8 mouse cellular contexts compared by ENCODE assay signal in the genomic region with DNA sequence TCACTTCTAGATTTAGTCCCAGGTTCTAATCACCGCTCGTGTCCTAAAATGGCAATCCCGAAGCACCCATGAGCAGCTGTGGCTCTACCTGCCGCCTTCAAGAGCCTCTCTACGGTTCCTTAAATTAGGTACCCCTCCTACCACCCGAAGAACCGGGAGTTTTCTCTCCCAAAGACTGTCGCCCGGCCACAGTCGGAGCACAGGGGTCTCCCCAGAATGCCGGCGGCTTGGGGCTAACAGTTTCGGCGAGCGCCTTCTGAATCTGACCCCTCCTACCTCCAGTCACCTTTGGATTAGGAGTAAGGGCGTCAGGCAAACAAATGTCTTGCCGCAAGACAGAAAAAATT. TPM values are rescaled to one million over a fixed set of nuclear protein-coding genes. Genes with fewer than 3 reads are reported as not detected.
DNase-seq lines count a peak whose midpoint lies in the region; ATAC-seq and TF ChIP-seq lines count a peak whose summit lies in the region.

No protein-coding gene starts in this region.

- no peaks in the 10 kb centered on the region for H3K27me3 ChIP-seq in heart, adult 2 months (ENCODE audit: control insufficient read depth, insufficient read depth, low read length)
- H3K27me3 ChIP-seq in forebrain, embryonic 13.5 days: no peaks in the 10 kb centered on the region
- H3K27me3 ChIP-seq in liver, embryonic 15.5 days: no peaks in the 10 kb centered on the region

- H3K9ac ChIP-seq in heart, adult 2 months (ENCODE audit: low read depth, low read length): peak overlapping the region; percentile 70
- peak overlapping the region; percentile 60 for H3K9ac ChIP-seq in forebrain, embryonic 13.5 days
- H3K9ac ChIP-seq in liver, embryonic 15.5 days: peak overlapping the region; percentile 94

- 1% methylated on average over 17 of the region's 17 CpGs for WGBS in heart, adult 2 months
- 4% methylated on average over 17 of the region's 17 CpGs for WGBS in forebrain, embryonic 13.5 days
- 3% methylated on average over 17 of the region's 17 CpGs for WGBS in liver, embryonic 15.5 days (ENCODE audit: insufficient replicate concordance)

- intact Hi-C loops in heart, adult 2 months (cut with DNase I): loop anchor here (1.0 to 2.0 kb wide), 2 partner anchors 23 to 69 kb away; partner anchors contain the start of genes Aasdh, Paics and Ppat

- H3K9me3 ChIP-seq in forebrain, embryonic 13.5 days (replicated peaks): no peaks in the 10 kb centered on the region
- no peaks in the 10 kb centered on the region for H3K9me3 ChIP-seq in liver, embryonic 15.5 days (replicated peaks)

- H3K27ac ChIP-seq in heart, adult 2 months: peak overlapping the region; percentile 96
- H3K27ac ChIP-seq in forebrain, embryonic 13.5 days: no peak overlapping the region
- peak overlapping the region; percentile 38; the same call in 1 of the 2 replicates for H3K27ac ChIP-seq in liver, embryonic 15.5 days (replicated peaks)

- no peaks in the 10 kb centered on the region; the same call in 1 of the 2 replicates for H3K79me2 ChIP-seq in heart, adult 2 months (replicated peaks; ENCODE audit: control insufficient read depth, insufficient read depth, low read length)

- H3K36me3 ChIP-seq in heart, adult 2 months (ENCODE audit: control insufficient read depth, insufficient read depth, low read length): peaks cover 7% of the 10 kb centered on the region
- H3K36me3 ChIP-seq in forebrain, embryonic 13.5 days (ENCODE audit: poor library complexity, severe bottlenecking): peaks cover 24% of the 10 kb centered on the region
- H3K36me3 ChIP-seq in liver, embryonic 15.5 days (replicated peaks): peaks cover 42% of the 10 kb centered on the region

- H3K4me1 ChIP-seq in heart, adult 2 months (ENCODE audit: control insufficient read depth, insufficient read depth, low read length): peaks cover 5% of the 10 kb centered on the region
- H3K4me1 ChIP-seq in forebrain, embryonic 13.5 days: peaks cover 17% of the 10 kb centered on the region
- peaks cover 18% of the 10 kb centered on the region for H3K4me1 ChIP-seq in liver, embryonic 15.5 days (replicated peaks)

- no peak for TF ChIP-seq EP300 in heart, adult 2 months (IDR thresholded peaks at IDR 0.05; ENCODE audit: insufficient read depth, low read depth, low read length)

- TF ChIP-seq CTCF in heart, adult 2 months (IDR thresholded peaks at IDR 0.05): no peak

- peak overlapping the region; percentile 100 for H3K4me3 ChIP-seq in heart, adult 2 months
- peak overlapping the region; percentile 76 for H3K4me3 ChIP-seq in forebrain, embryonic 13.5 days
- peak overlapping the region; percentile 95 for H3K4me3 ChIP-seq in liver, embryonic 15.5 days (replicated peaks)

- peak overlapping the region; percentile 68 for H3K4me2 ChIP-seq in forebrain, embryonic 13.5 days
- H3K4me2 ChIP-seq in liver, embryonic 15.5 days: peak overlapping the region; percentile 86

- DNase-seq in heart, adult 2 months: no peak
- DNase-seq in heart, adult 18-20 months: no peak
- DNase-seq in retina, postnatal 1 day: no peak
- DNase-seq in yolk sac, embryonic 10.5 days (ENCODE audit: low spot score): no peak
- DNase-seq in MN1 (ENCODE audit: low spot score): no peak

- TF ChIP-seq POLR2A in heart, adult 2 months (IDR thresholded peaks at IDR 0.05; ENCODE audit: insufficient read depth, low read depth, low read length): no peak

- peak; percentile 16 for ATAC-seq in CD4-positive, CD25-positive, alpha-beta regulatory T cell, adult 4 months
- peak; percentile 66 for ATAC-seq in forebrain, embryonic 13.5 days
- peak; percentile 22 for ATAC-seq in liver, embryonic 15.5 days (ENCODE audit: insufficient read depth)

RNA-seq across cellular contexts. Expression of gene Srp72, which starts 0.3 kb away (rescaled TPM):
- total RNA-seq in heart, adult 2 months (2021): 10 to 100 TPM; 51.5 to 56.2 TPM
- 16.3 and 37.5 TPM in 2 replicates for polyA plus RNA-seq in heart, adult 2 months (2012; rRNA removed)
- 10 to 100 TPM; 40.4 to 50.6 TPM for total RNA-seq in heart, adult 18-20 months (2021)
- 100 to 1,000 TPM; 134 to 144 TPM for polyA plus RNA-seq in CD4-positive, CD25-positive, alpha-beta regulatory T cell, adult 4 months (2017; shearing (Covaris generic))
- polyA plus RNA-seq in forebrain, embryonic 13.5 days (2015; fragmentation: Nextera tagmentation; extraction: Ambion mirVana): 75.4 and 78.1 TPM in 2 replicates
- 40.0 and 41.3 TPM in 2 replicates for polyA plus RNA-seq in liver, embryonic 15.5 days (2015; fragmentation: Nextera tagmentation; extraction: Ambion mirVana)

RNA-seq across cellular contexts. Expression of gene Ppat, which starts 22.8 kb away (rescaled TPM):
- 10 to 100 TPM; 13.3 to 17.6 TPM for total RNA-seq in heart, adult 2 months (2021)
- 5.5 and 9.9 TPM in 2 replicates for polyA plus RNA-seq in heart, adult 2 months (2012; rRNA removed)
- 10 to 100 TPM; 13.3 to 15.1 TPM for total RNA-seq in heart, adult 18-20 months (2021)
- 10 to 100 TPM; 30.8 to 35.9 TPM for polyA plus RNA-seq in CD4-positive, CD25-positive, alpha-beta regulatory T cell, adult 4 months (2017; shearing (Covaris generic))
- 19.2 and 25.5 TPM in 2 replicates for polyA plus RNA-seq in forebrain, embryonic 13.5 days (2015; fragmentation: Nextera tagmentation; extraction: Ambion mirVana)
- 21.9 and 23.1 TPM in 2 replicates for polyA plus RNA-seq in liver, embryonic 15.5 days (2015; fragmentation: Nextera tagmentation; extraction: Ambion mirVana)

RNA-seq across cellular contexts. Expression of gene Paics, which starts 23.1 kb away (rescaled TPM):
- 100 to 1,000 TPM; 140 to 158 TPM for total RNA-seq in heart, adult 2 months (2021)
- 78.3 and 124 TPM in 2 replicates for polyA plus RNA-seq in heart, adult 2 months (2012; rRNA removed)
- 100 to 1,000 TPM; 159 TPM for total RNA-seq in heart, adult 18-20 months (2021)
- 100 to 1,000 TPM; 181 to 184 TPM for polyA plus RNA-seq in CD4-positive, CD25-positive, alpha-beta regulatory T cell, adult 4 months (2017; shearing (Covaris generic))
- polyA plus RNA-seq in forebrain, embryonic 13.5 days (2015; fragmentation: Nextera tagmentation; extraction: Ambion mirVana): 312 and 332 TPM in 2 replicates
- polyA plus RNA-seq in liver, embryonic 15.5 days (2015; fragmentation: Nextera tagmentation; extraction: Ambion mirVana): 157 and 158 TPM in 2 replicates

RNA-seq across cellular contexts. Expression of gene Arl9, which starts 29.7 kb away (rescaled TPM):
- not detected for total RNA-seq in heart, adult 2 months (2021)
- polyA plus RNA-seq in heart, adult 2 months (2012; rRNA removed): not detected in 2 replicates
- not detected for total RNA-seq in heart, adult 18-20 months (2021)
- polyA plus RNA-seq in CD4-positive, CD25-positive, alpha-beta regulatory T cell, adult 4 months (2017; shearing (Covaris generic)): not detected
- polyA plus RNA-seq in forebrain, embryonic 13.5 days (2015; fragmentation: Nextera tagmentation; extraction: Ambion mirVana): not detected in 2 replicates
- 0.38 TPM in 1 of 2 replicates, not detected in the other for polyA plus RNA-seq in liver, embryonic 15.5 days (2015; fragmentation: Nextera tagmentation; extraction: Ambion mirVana)

RNA-seq across cellular contexts. Expression of gene Thegl, which starts 41.6 kb away (rescaled TPM):
- total RNA-seq in heart, adult 2 months (2021): not detected
- polyA plus RNA-seq in heart, adult 2 months (2012; rRNA removed): 0.25 TPM in 1 of 2 replicates, not detected in the other
- total RNA-seq in heart, adult 18-20 months (2021): not detected
- polyA plus RNA-seq in CD4-positive, CD25-positive, alpha-beta regulatory T cell, adult 4 months (2017; shearing (Covaris generic)): not detected
- 0.18 and 0.38 TPM in 2 replicates for polyA plus RNA-seq in forebrain, embryonic 13.5 days (2015; fragmentation: Nextera tagmentation; extraction: Ambion mirVana)
- 0.16 and 0.32 TPM in 2 replicates for polyA plus RNA-seq in liver, embryonic 15.5 days (2015; fragmentation: Nextera tagmentation; extraction: Ambion mirVana)

Comparison
In these comparisons a context has a peak if more than half of its experiments do, and no peak if none do; other contexts are left out.
1. ATAC-seq: peak in every context shown above with its lines; median percentile 66 in forebrain, embryonic 13.5 days; 22 in liver, embryonic 15.5 days; 16 in CD4-positive, CD25-positive, alpha-beta regulatory T cell, adult 4 months.